Mouse (Mus musculus) liver, embryonic 14.5 days (tissue): ENCODE data around the gene Umodl1.

Experiments
- CTCF ChIP-seq: IDR thresholded peaks from 2 replicates; pipeline ENCODE4 v1.5.1; 2016; ENCODE audit warnings: antibody characterized with exemption, low read depth, control low read depth
- EP300 ChIP-seq: IDR thresholded peaks from 2 replicates; pipeline ENCODE4 v1.6.1; 2016; ENCODE audit warnings: antibody characterized with exemption, low read depth

GRCm38 (mm10) chr17:31018267-31018666 lies 63.8 kb downstream of the Umodl1 start:
- TF ChIP-seq CTCF (peak; percentile 81), EP300 (no peak)
